Mouse (Mus musculus) fibroblast of lung, adult 2 months (primary cell): ENCODE measurements around the gene Rbm20.

Source experiments
- DNase-seq: peaks from one replicate; pipeline ENCODE4 v3.0.0-alpha.2; 2011; ENCODE audit warnings: low read depth

The Rbm20 gene

DNA sequence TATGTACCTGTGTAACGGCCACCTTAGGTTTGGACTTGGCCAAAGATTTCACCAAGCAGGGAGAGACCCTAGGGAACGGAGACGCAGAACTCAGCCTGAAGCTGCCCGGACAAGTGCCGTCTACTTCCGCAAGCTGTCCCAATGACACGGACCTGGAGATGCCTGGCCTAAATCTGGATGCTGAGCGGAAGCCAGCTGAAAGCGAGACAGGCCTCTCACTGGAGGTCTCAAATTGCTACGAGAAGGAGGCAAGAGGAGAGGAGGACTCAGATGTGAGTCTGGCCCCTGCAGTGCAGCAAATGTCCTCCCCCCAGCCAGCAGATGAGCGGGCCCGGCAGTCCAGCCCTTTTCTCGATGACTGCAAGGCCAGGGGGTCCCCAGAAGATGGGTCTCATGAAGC, 174.2 kb downstream of the Rbm20 start:
- no peak for DNase-seq

GRCm38 (mm10) chr19:53851826-53852698, 175.0 kb downstream of the Rbm20 start:
- no peak for DNase-seq

GRCm38 (mm10) chr19:53852699-53853451, 175.8 kb downstream of the Rbm20 start:
- DNase-seq = peak; percentile 86

DNA sequence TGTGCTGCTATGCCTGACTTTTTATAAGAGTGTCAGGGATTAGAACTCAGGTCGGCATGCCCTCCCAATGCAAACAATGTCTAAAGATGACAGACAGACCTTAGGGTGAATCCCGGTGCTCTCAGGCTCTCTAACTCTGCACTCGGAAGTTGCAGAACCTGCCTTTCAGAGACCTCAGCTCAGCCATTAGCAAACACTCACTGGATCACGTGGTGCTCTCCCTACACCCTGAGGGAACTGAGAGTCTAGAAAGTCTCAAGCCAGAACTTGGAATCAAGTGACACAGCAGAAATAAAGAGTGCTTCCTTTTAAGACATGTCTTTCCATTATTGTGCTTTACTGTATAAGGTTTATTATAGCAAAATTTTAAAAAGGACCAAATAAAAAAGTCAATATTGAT, 177.9 kb downstream of the Rbm20 start:
- no peak for DNase-seq

DNA sequence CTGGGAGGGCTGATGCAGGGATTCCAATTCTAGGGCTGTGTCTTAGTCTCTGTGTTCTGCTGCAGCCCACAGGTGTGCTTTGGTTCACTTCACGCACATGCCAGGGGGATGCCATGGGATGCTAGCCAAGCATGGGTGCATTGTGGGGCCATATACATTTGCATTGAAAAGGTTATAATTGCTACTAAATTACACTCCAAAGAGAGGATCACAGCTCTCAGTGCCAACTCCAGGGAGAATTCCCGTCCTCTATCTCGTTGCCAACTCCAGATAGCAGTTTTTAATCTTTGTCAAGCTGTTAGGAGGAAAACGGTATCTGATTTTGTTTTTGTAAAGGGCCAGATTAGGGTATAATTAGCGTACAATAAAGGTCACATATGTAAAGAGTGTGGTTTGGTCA, 178.7 kb downstream of the Rbm20 start:
- DNase-seq = no peak

DNA sequence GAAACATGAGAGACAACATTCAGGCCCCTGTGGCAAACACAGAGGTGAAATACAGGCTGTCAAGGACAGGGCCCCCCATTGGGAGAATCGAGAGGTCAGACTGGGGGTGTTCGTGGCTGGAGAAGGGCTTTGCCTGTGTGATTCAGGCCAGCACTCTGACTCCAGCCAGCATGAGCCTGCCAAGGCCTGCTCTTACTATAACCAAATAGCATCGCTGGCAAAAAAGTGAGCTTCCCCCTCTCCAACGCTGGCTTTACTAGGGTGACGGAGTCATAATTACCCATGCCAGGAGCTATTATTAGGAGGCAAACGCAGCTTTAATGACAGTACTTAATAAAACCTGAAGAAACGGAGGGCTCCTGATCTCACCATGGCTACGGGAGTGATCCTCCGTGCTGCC, 179.7 kb downstream of the Rbm20 start:
- DNase-seq = no peak

- no peak for DNase-seq
Observed at GRCm38 (mm10) chr19:53857962-53858361, 180.9 kb downstream of the Rbm20 start.

- no peak for DNase-seq
Observed at GRCm38 (mm10) chr19:53859149-53859548, 182.0 kb downstream of the Rbm20 start.

- DNase-seq = no peak
Observed at GRCm38 (mm10) chr19:53859593-53859992, 182.5 kb downstream of the Rbm20 start.

DNA sequence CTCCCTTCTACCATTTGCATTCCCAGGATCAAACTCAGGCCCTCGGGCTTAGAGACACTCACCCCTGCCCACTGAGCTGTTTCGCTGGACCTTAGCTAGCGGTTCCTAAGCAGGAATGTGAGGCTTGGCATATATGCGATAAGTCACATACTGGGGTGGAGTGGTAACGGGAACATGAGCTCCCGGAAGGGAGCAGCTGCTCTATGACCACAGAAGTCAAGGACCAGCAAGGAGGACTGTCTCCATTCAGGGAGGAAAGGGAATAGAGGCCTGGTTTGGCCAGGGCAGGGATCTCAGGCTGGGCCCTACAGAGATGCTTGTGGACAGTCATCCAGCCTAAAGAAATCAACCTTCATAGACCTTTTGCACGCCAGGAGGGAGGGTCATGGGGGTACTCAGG, 184.2 kb downstream of the Rbm20 start:
- no peak for DNase-seq

DNA sequence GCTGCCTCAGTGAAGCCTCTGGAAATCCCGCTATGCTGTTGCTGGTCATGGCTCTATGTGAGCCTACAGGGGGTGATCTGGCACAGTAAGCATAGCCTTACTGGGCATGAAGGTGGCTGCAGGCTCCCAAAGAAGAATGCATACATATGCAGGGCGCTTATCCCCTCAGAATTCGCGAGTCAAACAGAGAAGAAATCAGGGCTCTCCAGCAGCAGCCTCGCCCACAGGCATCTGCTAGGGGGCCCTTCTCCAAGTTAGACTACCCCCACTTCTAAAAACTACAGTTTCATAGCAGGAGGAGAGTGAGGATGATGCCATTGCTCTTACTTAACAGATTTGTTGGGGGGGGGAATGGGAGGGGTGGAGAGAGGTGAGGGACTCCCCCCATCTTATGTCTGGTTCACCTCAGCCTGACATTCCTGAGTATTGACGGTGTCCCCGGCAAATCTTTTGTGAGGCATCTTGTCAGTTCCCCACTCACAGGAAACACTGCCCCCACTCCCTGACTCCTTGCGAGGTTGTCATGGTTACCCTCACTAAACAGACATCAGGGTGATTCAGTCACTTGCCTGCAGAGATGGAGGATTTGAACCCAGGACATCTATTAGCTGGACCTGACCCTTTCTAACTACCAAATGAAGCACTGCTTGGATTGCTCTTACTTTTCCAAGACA, 185.6 kb downstream of the Rbm20 start:
- DNase-seq = no peak

- DNase-seq = no peak
Observed at GRCm38 (mm10) chr19:53867238-53867637, 190.1 kb downstream of the Rbm20 start.

DNA sequence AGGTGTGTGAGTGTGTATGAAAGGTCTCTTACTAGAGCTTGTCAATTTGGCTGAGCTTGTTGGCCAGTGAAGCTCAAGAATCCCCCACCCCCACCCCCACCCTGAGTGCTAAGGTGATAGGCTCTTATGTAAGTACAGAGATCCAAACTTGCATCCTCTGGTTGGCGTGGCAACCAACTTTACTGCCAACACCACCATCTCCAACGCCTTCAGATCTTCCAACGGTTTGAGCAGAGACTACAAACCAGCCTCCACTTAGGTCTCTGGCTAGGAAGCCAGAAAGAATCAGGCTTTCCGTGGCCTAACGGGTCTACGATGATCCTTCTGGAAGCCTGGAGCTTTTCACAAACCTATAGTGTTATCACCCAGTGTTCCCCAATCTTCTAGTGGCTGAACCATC, 191.0 kb downstream of the Rbm20 start:
- DNase-seq = no peak

DNA sequence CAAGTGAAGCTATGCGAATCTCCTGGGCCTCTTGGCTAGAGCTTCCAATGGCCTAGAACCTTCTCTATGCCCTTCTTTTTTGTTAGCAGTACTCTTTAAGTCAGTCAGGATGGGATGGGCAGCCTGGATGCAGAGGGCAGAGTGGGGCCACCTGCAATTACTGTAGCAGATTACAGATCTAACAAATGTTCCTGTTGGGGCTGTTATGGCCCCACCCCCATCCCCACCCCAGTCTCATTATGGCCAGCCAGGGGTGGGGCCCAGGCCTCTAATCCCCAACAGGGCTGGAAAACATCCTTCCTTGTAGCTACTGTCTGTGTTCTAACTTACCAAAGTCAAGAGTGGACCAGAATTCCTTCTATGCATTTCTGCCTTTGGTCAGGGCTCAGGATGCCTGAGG, 191.7 kb downstream of the Rbm20 start:
- DNase-seq = no peak

GRCm38 (mm10) chr19:53869427-53870385, 192.6 kb downstream of the Rbm20 start:
- no peak for DNase-seq

GRCm38 (mm10) chr19:53870568-53870967, 193.5 kb downstream of the Rbm20 start:
- DNase-seq = no peak

DNA sequence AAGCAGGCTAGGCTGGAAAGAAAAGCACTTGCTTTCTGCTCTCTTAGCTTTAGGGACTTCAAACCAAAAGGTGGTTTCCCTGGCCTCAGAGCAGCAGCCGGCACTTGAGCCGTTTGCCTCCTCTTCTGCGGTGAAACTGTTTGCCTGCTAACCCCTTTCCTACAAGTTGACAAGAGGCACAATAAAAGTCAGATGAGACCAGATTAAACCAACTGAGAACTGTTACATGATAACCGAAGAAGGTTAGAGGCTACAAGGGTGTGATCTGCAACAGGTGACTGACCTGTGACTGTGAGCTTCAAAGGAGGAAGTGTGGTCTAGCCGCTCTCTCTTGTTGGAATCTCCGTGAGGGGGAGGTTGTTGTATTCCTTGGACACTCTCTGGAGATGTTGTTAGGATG, 194.4 kb downstream of the Rbm20 start:
- no peak for DNase-seq

DNA sequence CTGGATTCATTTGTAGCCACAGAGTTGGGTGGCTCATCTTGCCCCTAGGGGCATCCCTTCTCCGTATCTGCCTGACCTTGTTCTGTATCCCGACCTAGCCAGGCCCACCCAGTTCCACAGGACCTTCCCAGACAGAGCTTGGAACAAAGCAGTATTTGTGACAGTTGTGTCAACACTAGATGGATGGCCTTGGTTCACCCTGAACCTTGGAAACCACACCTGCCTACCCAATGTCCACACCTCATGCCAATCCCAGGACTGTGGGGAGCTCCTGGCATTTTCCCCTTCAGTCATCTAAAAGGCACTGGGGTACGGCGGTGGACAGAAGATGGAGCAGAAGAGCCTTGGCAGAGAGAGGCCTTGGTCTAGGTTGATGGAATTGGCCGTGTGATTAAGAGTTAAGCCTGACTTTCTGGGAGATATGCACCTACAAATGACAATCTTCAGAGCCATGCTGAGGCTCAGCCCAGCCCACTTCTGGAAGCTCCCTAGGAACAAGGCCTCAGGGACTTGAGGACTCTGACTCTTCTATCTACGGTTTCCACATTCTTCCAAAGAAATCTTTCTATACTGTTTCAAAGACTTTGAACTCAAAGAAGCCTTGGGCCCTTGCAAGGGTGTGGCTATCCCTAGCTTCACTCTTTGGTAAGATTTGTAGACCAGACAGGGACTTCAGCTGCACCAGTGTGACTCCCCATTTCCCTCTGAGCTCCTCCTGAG, 196.0 kb downstream of the Rbm20 start:
- no peak for DNase-seq

GRCm38 (mm10) chr19:53875246-53875645, 198.1 kb downstream of the Rbm20 start:
- no peak for DNase-seq

GRCm38 (mm10) chr19:53877779-53878178, 200.7 kb downstream of the Rbm20 start:
- DNase-seq = no peak

- DNase-seq = no peak
Observed at GRCm38 (mm10) chr19:53880460-53880859, 203.4 kb downstream of the Rbm20 start.
